Mouse (Mus musculus): Measurements from ENCODE around the gene Rabl6.
A peak's percentile ranks its signal among the peaks of the same experiment; 100 is the strongest.
"Not testable (repeated sequence)": the region's sequence is repeated elsewhere in the genome, so short reads cannot be mapped to it uniquely, and the experiment has no call there.

The Rabl6 gene

GRCm38 (mm10) chr2:25574579-25575431 is 33.5 kb downstream of the Rabl6 start, which contains the start of the genes Mamdc4 and Phpt1:
Gene Mamdc4, minus strand, starts transcription at chr2:25574845.
Gene Phpt1, minus strand, starts transcription at chr2:25575224.
- peak; percentile 92 for DNase-seq (ENCODE audit: low spot score)

GRCm38 (mm10) chr2:25574136-25574535 is 34.2 kb downstream of the Rabl6 start:
- DNase-seq (ENCODE audit: low spot score), result no peak

- DNase-seq (ENCODE audit: low spot score), result no peak
Measured at GRCm38 (mm10) chr2:25573068-25573467, 35.3 kb downstream of the Rabl6 start.

GRCm38 (mm10) chr2:25571221-25571620 is 37.1 kb downstream of the Rabl6 start:
- DNase-seq (ENCODE audit: low spot score), result no peak

- no peak for DNase-seq (ENCODE audit: low spot score)
Measured at GRCm38 (mm10) chr2:25569323-25569722, 39.0 kb downstream of the Rabl6 start.

GRCm38 (mm10) chr2:25568473-25569019 is 39.8 kb downstream of the Rabl6 start:
- no peak for DNase-seq (ENCODE audit: low spot score)

GRCm38 (mm10) chr2:25566558-25566957 is 41.8 kb downstream of the Rabl6 start:
- no peak for DNase-seq (ENCODE audit: low spot score)

GRCm38 (mm10) chr2:25565741-25566140 is 42.6 kb downstream of the Rabl6 start:
- DNase-seq (ENCODE audit: low spot score), result no peak

- no peak for DNase-seq (ENCODE audit: low spot score)
Measured at GRCm38 (mm10) chr2:25561946-25562345, 46.4 kb downstream of the Rabl6 start.

- DNase-seq (ENCODE audit: low spot score), result no peak
Measured at GRCm38 (mm10) chr2:25560551-25560950, 47.8 kb downstream of the Rabl6 start.

- no peak for DNase-seq (ENCODE audit: low spot score)
Measured at GRCm38 (mm10) chr2:25558774-25559173, 49.5 kb downstream of the Rabl6 start.

GRCm38 (mm10) chr2:25557964-25558360 is 50.4 kb downstream of the Rabl6 start:
- no peak for DNase-seq (ENCODE audit: low spot score)

- peak; percentile 87 for DNase-seq (ENCODE audit: low spot score)
Measured at GRCm38 (mm10) chr2:25557221-25557963, 50.9 kb downstream of the Rabl6 start, which contains the start of gene Edf1. Gene Edf1, plus strand, starts transcription at chr2:25557847.

- DNase-seq (ENCODE audit: low spot score), result no peak
Measured at GRCm38 (mm10) chr2:25556296-25556695, 52.0 kb downstream of the Rabl6 start.

GRCm38 (mm10) chr2:25555479-25555878 is 52.8 kb downstream of the Rabl6 start:
- DNase-seq (ENCODE audit: low spot score), result not testable (repeated sequence)

- DNase-seq (ENCODE audit: low spot score), result not testable (repeated sequence)
Measured at GRCm38 (mm10) chr2:25553171-25553786, 55.0 kb downstream of the Rabl6 start.

GRCm38 (mm10) chr2:25551186-25551585 is 57.1 kb downstream of the Rabl6 start:
- peak; percentile 27 for DNase-seq (ENCODE audit: low spot score)

GRCm38 (mm10) chr2:25549021-25549991 is 59.0 kb downstream of the Rabl6 start:
- peak; percentile 17 for DNase-seq (ENCODE audit: low spot score)

- peak; percentile 96 for DNase-seq (ENCODE audit: low spot score)
Measured at GRCm38 (mm10) chr2:25546811-25547491, 61.4 kb downstream of the Rabl6 start, which contains the start of gene Traf2. Gene Traf2, minus strand, starts transcription at chr2:25546940.

Measured in spleen, adult 12 weeks (tissue).